Mouse (Mus musculus): ENCODE results near the gene Tmem198.

Tmem198 gene

DNA sequence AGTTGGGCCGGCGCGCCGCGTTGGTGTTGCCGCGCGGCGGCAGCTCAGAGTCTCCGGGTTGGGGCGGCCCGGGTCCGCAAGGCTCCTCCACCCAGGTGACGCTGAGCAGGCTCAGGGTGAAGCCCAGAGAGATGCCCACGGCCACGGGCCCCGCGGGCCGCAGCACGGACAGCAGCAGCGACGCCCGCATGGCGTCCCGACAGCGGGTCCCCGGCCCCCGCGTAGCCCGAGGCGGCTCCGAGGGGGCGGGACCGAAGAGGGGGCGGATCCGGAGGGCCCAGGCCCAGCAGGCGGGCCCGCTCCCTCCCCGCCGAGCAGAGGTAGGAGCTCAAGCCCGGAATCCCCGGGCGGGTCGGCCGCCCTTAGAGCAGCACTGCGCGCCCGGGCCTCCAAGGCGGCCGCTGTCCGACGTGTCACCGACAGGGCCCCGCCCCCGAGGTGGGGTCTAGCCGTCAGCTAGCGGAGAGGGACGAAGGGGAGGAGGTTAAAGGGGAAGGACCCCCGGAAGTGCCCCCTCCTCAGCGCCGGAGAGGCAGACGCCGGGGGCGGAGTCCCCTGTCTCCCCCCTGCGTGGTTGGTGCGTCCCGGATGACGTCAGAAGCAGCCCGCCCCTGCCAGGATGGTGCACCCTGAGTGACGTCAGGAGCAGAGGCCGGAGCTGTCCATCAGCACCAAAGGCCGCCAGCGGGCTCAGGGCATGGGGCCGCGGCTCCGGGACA is at the start of gene Tmem198, which contains the start of gene Chpf:
Tmem198 (plus strand) TSS at position 617 of the 719 bp plus-strand sequence.
Chpf (minus strand) TSS at position 392 of the 719 bp plus-strand sequence.
- in situ Hi-C loops (cut with MboI; ENCODE audit: low sequenced_read_pairs): loop anchor here (5.0 kb wide), 1 partner anchor 83 kb away; no protein-coding TSS in a partner anchor

- in situ Hi-C loops (cut with MboI; ENCODE audit: low sequenced_read_pairs): no loop called here
Observed at GRCm38 (mm10) chr1:75435475-75436328, 43.6 kb upstream of the Tmem198 start, which contains the start of gene Gmppa. Gmppa (plus strand) TSS chr1:75435930.

GRCm38 (mm10) chr1:75438782-75439181 is 40.5 kb upstream of the Tmem198 start:
- in situ Hi-C loops (cut with MboI; ENCODE audit: low sequenced_read_pairs): no loop called here

DNA sequence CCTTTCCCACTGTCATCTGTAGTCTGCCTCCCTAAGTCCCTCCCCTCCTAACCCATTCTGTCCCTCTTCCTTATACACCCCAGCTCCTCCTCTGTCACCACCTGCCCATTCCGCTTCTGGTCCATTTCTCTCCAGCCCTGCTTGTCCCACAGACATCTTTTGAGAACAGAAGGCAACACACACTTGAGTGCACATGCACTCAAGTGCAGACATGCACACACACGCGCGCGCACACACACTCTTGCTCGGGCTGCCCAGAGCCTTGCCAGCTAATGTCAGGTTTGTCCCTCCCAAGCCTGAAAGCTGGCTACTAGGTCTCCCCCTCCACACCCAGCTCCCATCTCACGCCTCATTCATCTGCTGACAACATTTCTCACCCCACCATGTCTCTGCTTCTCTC is 38.7 kb upstream of the Tmem198 start:
- in situ Hi-C loops (cut with MboI; ENCODE audit: low sequenced_read_pairs): no loop called here

DNA sequence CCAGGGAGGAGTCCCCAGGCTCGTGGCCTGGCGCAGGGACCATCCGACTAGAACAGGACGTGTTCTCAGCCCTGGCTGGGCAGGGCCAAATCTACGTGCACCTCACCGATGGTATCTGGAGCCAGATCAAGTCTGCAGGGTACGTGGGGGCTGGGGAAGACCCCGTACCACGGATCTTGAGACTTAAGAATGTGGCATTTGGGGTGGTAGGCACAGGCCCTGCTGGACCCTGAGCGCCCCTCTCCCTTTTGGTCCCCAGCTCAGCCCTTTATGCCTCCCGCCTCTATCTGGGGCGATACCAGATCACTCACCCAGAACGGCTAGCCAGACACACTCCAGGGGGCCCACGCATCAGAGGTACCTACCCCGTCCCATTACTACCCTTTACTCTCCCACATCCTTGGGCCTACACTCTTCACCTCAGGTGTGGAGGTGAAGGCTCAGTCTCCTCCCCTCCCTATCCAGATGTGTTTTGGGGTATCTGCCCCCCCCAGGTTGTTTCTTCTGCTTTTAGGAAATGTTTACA is 37.8 kb upstream of the Tmem198 start:
- in situ Hi-C loops (cut with MboI; ENCODE audit: low sequenced_read_pairs): no loop called here

- in situ Hi-C loops (cut with MboI; ENCODE audit: low sequenced_read_pairs): no loop called here
Observed at GRCm38 (mm10) chr1:75442171-75442570, 37.2 kb upstream of the Tmem198 start.

GRCm38 (mm10) chr1:75442811-75443210 is 36.5 kb upstream of the Tmem198 start:
- in situ Hi-C loops (cut with MboI; ENCODE audit: low sequenced_read_pairs): no loop called here

GRCm38 (mm10) chr1:75443247-75444024 is 35.9 kb upstream of the Tmem198 start:
- in situ Hi-C loops (cut with MboI; ENCODE audit: low sequenced_read_pairs): no loop called here

DNA sequence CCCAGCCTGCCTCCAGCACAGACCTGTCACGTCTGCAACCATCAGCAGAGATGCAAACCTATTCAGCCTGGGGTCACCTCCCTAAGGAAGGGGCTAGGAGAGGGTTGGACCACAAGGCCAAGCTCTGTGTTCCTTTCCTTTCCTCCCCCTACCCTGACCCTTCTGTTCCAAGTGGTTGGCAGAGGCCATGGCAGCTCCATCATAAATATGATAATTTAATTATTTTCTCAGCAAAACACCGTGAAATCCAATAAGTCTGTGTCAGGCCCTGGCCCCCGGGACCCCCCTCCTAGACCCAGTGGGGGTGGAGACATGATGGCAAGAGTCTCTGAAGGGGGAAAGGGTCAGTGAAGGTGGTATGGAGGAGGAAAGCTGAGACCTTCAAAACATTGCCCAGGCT is 35.1 kb upstream of the Tmem198 start:
- in situ Hi-C loops (cut with MboI; ENCODE audit: low sequenced_read_pairs): no loop called here

- in situ Hi-C loops (cut with MboI; ENCODE audit: low sequenced_read_pairs): no loop called here
Observed at GRCm38 (mm10) chr1:75445141-75445701, 34.1 kb upstream of the Tmem198 start.

DNA sequence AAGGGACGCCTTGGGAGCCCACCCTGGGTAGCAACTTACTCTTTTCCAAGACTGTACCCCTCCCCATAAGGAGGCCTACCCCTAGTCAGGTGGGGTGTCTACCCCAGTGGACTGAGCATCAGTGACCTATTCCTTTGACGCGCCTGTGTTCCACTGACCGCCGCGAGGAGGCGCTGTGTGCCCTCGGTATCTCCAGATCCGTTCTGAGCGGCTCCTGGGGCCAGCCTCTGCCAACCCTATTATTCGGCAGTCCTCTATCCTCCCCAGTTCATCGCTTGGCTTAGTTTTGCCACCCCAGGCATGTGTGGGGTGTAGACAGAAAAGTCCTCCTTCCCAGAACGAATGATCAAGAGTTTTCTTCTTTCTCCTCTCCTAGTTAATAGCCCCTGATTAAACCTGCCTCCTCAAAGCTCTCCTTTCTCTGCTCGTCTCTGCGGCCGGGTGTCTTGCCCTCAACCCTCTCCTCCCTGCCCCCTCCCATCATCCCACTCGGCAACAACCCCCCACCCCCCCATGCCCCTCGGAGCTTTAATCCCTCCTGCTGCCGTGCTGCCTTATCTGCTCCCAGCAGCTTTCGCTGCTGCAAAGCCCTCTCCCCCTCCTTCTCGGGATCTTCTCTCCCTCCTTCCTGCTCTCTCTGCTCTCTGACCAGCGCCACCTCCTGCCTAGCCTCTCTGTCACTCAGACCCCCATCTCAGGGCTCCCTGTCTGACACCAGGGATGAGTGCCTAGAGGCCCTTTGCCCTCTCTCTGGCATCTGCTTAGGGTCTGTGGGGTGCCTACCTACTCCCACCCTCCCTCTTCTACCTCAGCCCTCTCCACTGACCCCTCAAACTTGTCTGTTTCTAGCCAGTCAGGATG is 33.4 kb upstream of the Tmem198 start:
- in situ Hi-C loops (cut with MboI; ENCODE audit: low sequenced_read_pairs): no loop called here

DNA sequence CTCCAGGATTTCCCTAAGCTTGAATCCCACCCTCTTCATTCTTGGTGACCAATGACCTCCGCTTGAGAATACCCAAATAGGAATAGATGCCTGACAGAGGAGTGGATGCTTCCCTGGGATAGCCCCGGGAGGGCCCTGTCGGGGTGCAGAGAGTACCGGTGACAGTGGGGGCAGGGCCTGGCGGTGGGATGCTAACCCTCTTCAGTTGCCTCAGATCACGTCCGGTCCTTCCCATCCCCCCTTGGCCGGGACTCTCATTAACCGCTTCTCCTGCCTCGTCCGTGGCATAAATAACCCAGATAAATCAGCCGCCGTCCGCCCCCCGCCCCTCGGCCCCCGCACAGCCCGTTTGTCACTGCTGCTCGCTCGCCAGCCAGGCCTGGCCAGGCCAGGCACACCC is 32.7 kb upstream of the Tmem198 start:
- in situ Hi-C loops (cut with MboI; ENCODE audit: low sequenced_read_pairs): no loop called here

DNA sequence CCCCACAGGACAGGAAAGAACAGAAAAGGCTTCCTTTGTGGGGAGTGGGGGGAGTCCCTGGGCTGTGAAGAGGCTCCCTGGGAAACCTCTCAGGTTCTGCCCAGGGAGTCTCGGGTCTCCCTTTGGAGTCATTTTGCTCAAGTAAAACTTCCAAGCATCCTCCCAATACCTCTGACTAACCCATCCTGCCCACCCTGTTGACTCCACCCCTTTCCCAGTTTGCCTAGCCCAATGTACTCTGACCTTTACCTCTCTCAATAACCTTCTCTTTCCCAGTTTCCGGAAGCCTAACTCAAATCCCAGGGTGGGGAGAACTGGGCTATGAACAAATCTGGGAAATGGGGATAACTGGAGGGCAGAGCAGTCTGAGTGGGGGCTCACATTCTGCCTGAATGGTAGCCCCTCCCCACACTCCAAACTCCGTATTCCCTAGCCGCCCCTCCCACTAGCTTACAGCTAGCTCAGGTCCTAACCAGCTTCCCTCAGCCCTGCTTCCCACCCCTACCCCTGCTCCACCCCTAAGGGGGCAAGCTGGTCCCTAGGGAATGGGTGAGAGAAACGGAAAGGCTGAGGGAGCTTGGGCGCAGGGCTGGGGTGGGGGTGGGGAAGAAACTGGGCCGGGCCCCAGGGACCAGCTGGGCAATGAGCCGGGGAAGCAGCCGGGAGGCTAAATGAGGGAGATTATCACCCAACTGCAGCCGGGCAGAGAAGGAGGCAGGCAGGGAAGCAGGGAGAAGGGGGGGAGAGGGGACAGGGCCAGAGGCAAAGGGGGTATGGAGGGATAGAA is 31.9 kb upstream of the Tmem198 start:
- in situ Hi-C loops (cut with MboI; ENCODE audit: low sequenced_read_pairs): no loop called here

DNA sequence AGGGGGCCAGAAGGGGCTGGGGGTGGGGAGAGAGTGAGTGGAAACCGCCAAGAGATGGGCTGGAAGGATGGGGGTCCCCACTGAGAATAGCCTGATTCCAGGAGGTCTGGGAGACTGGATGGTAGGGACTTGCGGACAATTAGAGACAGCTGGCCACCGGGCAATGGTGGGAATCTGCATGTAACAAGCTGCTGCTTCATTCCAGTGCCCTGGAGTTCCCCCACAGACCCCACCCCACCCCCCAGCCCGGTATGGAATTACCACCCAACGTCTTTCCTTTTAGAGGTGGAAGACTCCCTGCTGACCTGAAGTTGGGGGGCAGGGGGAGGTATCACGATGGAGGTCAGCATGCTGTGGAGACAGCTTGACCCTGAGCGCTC is 31.3 kb upstream of the Tmem198 start:
- in situ Hi-C loops (cut with MboI; ENCODE audit: low sequenced_read_pairs): no loop called here

DNA sequence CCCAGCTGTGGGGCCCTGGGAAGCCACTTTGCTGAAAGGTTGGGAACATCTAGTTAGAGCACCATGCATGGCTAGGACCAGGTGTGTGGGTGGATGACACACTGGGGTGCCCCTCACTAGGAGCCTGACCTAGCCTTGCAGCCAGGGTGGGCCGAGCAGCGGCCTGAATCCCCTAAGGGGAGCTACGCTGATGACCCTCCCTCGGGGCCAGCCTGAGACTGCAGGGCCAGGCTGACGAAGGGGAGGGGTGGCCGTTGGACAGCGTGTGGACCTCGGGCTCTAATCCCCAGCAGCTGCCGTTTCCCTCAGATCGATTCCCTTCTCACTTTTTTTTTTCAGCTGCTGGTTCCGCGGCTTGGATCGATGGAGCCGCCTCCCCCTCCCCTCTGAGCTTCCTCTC is 30.4 kb upstream of the Tmem198 start:
- in situ Hi-C loops (cut with MboI; ENCODE audit: low sequenced_read_pairs): no loop called here

DNA sequence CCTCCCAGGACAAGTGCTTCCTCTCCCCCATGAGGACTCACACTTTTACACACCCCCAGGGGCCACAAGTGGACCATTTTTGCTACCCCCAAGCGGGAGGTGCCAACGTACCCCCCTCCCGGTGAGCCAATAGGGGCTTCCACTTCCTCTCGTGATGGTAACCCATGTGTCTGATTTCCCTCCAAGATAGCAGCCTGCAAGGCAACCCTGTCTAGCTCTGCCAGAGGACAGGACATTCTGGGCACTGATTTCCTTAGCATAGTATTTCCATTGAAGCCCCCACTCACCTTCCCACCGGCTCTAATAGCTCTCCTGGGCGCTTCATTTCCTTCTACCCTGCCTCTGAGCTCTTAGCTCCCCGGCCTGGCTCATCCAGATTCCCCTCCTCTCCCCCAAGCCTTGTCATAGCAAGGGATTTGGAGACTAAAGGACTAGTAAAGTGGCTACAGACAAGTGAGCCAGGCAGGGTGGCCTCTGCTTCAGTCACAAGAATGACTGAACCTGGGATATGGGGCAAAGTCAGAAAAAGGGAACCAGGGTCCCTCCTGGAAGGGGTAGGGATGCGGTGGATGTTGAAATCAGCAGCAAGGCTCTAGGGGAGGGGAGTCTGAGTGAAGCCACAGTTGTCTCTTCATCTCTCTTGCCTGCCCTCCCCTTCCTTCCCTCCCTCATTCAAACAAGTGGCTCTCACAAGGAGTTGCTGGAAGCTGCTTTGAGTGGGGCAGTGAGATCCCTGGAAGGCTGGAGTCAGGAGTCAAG is 29.8 kb upstream of the Tmem198 start:
- in situ Hi-C loops (cut with MboI; ENCODE audit: low sequenced_read_pairs): no loop called here

- in situ Hi-C loops (cut with MboI; ENCODE audit: low sequenced_read_pairs): no loop called here
Observed at GRCm38 (mm10) chr1:75450314-75451005, 28.9 kb upstream of the Tmem198 start, which contains the start of gene Asic4. Asic4 (plus strand) TSS chr1:75450436.
